Mouse (Mus musculus) yolk sac, embryonic 10.5 days (tissue): ENCODE results near the gene Zfp664.

ENCODE experiments used
- DNase-seq: peaks from one replicate; pipeline ENCODE4 v3.0.0-alpha.2; 2017; ENCODE audit warnings: low spot score

Gene Zfp664

DNA sequence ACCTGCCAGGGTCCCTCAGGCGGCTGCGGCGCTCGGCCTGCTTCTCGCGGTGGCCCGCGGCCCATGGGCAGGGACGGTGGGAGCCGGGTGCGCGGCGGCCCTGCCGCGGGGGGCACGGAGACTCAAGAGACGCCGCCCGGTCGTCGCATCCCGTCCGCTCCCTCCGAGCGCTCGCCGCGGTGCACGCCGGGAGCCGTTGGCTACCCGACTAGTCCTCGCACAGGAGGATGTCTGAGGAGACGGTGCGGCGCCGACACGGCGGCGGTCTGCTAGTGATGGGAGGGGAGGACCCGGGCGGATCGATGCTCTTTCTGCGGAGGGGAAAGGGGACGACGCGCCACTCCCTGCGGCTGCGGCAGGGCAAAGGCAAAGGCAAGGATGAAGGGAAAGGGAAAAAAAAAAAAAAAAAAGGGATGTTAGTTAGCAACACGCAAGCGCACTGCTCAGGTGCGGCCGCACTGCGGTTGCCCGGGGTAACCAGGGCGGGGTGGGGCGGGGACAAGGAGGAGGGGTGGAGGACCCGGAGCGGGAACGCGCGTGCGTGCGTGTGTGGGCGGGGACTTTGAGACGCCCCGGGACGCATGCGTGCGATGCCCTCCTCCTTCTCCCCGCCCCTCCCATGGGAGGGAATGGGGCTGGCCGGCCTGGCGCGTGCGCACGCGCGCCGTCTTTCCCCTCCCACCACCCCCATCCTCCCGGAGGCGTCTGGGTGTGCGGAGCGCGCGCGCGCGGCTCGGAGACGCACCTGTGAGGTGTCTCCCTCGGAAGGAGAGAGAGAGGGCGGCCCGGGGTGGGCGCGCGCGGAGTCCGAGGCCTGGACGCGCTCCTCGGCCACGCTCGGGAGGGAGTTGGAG lies at the start of gene Zfp664, which contains the start of gene Ccdc92:
TSS of gene Zfp664 (plus strand) at position 679 of the 854 bp plus-strand sequence.
TSS of gene Ccdc92 (minus strand) at position 412 of the 854 bp plus-strand sequence.
- peak; percentile 99 for DNase-seq

DNA sequence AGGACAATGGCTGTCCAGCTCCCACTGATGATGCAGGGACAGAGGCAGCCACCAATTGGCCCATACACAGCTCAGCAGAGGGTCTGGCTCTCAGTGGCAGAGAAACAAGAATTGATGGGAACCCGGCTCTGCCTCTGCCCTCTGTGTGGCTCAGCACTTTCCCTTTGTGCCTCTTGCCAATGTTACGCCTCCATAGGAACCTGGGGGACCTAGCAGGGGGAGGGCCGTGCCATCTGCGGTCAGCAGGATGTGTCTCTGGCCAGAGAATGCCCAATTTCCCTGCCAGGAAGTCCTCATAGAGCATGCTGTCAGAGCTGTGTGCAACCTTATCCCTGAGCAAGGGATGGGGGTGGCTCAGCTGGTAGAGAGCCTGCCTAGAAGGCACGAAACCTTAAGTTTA lies 47.7 kb upstream of the Zfp664 start:
- DNase-seq = no peak

DNA sequence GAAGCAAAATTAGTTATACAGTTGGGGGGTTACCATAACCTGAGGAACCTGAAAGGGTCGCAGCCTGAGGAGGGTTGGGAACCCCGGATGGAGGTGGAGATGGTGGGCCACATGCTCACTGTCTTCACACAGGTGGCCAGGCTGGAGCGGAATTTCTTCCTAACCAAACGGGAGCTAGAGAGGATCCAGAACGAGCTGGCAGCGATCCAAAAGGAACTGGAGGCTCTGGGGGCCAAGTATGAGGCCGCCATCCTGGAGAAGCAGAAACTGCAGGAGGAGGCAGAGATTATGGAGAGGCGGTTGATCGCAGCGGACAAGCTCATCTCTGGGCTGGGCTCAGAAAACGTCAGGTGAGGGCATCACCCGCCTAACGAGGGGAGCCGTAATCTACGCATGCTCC lies 45.4 kb upstream of the Zfp664 start:
- no peak for DNase-seq

DNA sequence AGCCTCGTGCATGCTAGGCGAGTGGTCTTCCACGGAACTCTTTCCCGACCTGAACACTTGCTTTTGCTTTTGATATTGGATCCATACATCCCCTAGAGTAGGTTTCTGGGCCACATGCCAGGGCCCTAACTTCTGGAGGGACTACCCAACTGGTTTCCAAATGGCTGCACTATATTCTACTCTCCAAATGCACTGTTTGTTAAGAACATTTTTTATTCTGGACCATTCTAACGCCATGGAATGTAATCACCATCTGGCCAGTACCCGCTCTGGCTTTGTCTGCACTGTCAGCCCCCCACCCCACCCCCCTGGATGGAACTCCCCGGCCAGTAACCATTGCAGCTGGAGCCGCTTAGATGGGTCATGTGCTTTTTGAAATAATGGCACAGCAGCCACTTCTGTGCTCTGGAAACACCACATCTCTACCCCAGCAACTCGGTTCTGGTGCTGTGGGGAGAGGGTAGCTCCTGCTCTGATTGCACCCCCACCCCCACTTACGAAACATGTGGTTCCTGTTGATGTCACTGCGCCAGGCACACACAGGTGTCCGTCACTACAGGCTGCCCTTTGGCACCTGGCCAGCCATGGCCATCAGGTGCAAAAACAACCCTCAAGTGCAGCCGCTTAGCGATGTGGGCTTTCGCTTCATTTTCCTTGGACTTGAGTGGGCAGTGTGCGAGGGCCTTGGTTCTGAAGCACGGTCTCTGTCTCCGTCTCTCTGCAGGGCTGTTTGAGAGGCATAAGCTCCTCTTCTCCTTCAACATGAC lies 40.2 kb upstream of the Zfp664 start:
- DNase-seq = no peak

DNA sequence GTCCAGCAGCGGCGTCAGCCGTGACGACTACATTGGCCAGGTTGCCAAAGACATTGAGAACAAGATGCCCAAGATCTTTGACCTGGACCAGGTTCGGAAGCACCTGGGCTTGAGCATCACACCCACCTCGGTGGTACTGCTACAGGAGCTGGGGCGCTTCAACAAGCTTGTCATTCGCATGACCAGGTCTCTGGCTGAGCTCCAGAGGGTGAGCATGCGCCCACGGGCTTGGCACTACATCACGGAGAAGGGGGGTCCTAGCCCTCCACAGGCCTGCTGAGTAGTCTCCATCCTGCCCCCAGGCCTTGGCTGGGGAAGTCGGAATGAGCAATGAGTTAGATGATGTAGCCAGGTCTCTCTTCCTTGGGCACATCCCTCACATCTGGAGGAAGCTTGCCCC lies 32.2 kb upstream of the Zfp664 start:
- no peak for DNase-seq

DNA sequence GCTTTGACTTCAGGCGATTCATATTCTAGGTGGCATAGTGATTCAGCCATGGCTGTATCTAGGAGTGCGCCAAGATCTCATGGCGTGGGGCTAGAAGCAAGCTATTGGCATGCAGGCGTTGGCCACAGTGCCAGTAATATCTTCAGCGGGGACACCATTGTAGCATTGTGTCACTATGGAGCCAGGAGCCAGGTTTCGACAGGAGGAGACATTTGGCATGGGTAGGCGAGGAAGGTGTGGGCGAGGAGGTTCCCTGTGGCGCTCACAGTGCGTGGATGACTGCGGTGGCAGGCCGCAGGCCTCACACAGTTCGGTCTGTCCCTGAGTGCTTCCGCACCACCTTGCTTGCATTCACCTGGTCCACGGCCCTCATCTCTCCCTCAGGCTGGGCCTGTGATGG lies 27.3 kb upstream of the Zfp664 start:
- DNase-seq = no peak

DNA sequence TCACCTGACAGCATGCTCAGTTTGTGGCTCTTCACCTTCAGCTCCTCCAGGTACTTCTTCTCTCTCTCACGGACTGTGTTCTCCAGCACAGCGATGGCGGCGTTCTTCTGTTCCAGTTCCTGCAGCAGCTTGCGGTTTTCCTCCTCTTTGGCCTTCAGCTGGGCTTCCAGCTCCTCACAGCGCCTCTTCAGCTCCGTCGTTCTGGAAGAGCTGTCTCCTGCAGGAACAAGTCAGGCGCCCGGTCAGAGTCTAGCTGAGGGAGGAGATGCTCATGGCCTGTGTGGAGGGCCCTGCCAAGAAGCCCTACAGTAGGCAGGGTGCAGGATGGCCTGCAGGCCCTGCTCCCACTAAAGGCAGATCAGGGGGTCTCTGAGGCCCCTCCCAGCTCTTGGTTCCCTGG lies 26.4 kb upstream of the Zfp664 start:
- no peak for DNase-seq

DNA sequence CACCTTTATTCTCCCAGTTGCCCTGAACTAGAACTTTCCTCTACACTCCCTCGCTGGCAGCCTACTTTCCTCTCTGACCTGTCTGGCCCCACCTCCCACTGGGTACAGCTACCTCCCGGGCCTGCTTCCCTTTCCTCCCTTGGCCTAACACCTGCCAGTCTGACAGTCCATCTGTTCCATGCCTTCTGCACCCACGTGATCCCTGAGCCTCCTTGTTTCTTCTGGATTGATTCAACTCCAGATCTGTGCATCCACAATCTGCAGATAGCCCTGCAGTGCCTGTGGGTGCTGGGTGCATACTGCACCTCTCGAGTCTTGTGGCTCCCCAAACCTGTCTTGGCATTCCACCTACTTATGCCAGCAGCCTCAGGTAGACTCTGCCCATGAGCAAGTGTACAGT lies 25.9 kb upstream of the Zfp664 start:
- DNase-seq = no peak

DNA sequence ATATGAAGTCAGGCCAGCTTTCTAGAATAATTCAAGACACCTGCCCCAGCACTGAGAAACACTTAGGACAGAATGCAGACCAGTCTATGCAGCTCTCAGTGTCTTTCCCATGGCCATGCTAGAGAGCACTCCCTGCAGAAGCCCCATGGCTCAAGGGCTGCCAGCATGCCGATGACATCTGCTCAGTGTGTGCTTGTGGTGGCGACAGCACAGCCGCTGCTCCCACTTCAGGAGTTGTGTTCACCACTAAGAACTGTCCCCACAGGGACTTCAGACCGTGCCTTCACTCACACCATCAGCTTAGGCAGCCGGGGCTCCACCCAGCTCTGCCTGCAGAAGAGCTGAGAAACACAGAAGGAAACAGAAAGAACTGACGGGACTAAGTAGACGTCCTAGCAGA lies 22.3 kb upstream of the Zfp664 start:
- DNase-seq = no peak

DNA sequence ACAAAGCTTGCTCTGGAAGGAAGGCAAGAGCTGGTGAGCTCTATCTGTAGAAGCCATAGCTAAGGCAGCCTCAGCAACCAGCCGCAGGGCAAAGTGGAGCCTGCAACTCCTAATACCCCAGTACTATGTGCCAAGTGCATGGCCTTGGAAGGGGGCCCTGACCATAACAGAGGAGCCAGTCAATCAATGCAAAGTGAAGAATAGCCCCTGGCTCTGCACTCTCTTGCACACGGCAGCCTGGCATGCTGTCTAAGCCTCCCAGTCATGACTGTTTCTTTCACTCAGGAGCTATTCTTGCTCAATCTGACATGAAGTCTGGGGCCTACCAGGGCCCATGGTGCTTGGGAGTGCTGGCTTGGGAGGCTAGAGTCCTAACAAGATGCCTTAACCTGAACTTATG lies 21.8 kb upstream of the Zfp664 start:
- DNase-seq = no peak

DNA sequence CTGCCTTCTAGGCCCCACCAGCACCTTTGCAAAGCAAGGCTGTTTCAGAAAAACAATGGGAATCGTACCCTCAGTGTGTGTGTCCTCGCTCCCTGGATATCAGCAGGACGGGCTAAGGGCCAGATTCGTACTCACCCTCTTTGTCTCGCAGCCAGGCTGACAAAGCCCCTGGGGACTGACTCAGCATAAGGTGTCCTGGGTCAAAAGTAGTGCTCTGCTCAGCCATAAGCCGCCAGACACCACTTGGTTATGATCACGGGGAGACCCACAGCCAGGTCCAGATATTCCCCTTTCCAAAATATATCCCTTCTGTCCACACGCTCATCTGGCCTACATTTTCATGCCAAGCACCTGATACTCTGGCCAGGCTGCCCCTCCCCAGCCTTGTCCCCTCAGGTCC lies 19.1 kb upstream of the Zfp664 start:
- no peak for DNase-seq

DNA sequence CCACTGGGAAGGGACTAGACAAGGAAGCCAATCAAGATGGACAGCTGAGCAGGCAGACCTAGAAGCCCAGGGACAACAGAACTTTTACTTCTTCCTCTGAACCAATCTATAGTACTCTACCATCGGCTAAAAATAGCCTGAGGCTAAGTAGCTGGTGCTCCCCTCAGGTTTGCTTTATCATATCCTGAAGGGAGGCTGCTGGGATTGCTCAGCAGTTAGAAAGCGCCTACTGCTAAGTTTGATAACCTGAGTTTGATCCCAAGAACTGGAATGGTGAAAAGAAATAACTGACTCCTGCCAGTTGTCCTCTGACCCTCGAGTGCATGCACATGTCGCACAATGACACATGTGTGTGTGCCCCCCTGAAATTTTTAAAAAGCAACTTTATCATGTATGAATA lies 17.6 kb upstream of the Zfp664 start:
- no peak for DNase-seq

DNA sequence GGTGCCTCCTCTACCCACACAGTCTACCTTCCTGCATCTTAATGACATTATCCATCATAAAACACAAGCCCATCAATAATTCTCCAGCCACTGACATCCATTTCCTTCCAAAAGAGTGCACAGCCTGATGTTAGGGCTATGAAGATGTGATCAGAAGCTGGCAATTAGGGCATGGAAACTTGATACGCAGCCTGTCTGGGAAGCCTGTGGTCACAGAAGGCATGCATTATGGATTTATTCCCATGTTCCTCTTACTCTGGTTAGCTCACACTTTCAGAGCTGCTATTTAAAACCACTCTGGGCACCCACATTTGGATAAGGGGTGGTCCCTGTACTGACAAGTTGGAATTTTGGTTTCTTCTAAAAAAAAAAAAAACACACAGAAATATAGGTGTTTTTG lies 15.5 kb upstream of the Zfp664 start:
- DNase-seq = no peak

DNA sequence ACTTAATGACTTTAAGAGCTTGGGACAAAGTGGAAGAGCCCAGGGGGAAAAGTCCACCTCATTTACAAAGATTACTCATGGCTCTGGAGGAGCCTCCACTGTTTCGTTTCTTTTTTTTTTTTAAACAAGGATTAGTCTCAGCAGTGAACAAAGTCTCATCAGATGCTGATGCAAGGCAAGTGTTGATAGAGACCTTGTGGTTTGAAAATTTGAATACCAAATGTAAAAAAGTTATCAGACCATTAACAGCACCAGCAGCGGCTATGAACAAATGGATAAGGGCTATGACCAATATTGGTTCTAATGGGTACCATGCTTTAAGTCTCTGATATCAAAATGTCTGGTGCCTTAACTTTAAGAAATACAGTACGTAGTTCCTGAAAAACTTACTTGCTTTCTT lies 13.5 kb upstream of the Zfp664 start:
- DNase-seq = no peak

DNA sequence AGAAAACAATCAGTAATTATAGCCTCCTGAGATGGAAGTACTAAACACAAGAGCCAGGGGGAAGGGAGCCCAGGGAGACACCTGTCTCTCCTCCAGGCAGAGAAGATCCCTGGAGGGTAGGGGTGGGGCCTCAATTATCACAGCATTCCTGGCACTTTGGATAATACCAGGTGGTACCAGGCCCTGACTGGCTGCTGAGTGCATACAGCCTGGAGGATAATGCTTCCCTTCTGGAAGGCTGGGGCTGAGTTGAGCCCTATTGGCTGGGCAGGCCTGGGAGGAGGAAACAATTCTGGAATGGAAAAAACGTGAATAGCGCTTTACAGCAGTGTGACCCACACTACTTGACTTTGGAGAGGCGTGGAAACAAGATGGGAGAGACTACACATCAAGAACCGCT lies 10.9 kb upstream of the Zfp664 start:
- no peak for DNase-seq

DNA sequence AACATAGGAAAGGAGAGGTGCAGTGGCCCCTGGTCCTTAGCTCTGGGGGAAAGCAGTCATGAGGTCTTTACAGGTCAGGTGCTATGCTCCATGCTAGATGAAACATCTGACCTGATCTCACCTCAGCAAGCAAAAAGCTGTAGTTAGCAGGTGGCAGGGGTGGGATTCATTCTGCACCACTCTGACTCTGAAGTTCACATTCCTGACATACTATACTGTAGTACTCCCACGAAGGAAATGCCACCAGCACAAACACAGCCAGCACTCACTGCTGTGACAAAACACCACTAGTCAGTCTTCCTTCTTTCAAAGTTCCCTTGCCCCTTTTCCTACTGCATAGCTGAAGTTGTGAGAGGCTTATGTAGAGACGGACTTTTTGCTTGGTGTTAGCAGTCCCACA lies 10.2 kb upstream of the Zfp664 start:
- DNase-seq = no peak

DNA sequence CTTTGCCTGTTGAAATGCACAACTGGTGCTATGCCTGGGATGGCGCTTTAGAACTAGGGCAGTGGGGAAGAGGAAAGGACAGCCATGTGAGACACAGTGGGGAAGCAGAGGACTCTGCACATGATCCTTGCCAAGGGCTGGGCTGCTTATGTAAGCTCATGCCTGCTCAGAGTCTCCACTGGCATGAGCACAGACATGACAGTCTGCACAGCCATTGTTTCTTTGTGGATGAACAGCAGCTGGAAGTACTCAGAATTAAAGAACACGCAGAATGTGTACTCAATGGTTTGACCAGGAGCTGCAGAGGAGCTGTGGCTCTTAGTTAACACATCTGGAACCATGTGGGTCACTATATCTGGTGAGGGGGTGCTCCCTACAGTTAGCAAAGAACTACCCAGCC lies 9.4 kb upstream of the Zfp664 start:
- no peak for DNase-seq

DNA sequence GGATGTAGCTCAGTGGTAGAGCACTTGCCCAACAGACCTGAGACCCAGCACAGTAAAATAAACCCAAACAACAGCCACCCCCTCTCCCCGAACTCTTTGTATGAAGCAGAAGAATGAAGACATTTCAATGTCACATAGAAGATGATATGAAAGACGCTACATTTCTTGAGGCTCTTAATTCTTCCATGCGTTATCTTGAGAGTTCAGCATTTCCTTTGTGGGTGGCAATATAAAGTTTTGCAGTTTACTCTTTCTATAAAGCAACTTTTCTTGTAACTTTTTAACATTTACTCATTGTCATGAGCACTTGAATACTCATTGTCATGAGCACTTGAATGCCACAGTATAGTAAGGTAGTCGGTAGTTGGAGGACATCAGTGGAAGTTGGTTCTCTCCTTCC lies 8.3 kb upstream of the Zfp664 start:
- DNase-seq = no peak

DNA sequence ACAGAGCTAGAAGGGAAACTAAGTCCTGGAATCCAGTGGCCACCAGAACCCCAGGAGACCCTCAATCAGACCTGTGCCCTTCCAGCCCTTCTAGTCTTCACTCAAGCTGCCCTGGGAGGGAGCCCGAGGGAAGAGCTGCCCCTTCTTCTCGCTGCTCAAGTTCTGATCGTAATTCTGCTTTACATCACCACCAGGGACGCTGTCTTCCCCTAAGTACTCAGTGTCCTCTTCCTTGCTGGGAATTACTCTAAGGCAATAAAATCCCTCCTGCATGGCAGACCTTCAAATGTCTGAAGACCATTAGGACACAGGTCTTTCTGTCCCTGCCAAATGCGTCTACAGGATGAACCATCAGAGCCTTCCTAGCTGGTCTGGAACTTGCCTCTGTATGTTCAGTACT lies 2.5 kb upstream of the Zfp664 start:
- peak; percentile 8 for DNase-seq

DNA sequence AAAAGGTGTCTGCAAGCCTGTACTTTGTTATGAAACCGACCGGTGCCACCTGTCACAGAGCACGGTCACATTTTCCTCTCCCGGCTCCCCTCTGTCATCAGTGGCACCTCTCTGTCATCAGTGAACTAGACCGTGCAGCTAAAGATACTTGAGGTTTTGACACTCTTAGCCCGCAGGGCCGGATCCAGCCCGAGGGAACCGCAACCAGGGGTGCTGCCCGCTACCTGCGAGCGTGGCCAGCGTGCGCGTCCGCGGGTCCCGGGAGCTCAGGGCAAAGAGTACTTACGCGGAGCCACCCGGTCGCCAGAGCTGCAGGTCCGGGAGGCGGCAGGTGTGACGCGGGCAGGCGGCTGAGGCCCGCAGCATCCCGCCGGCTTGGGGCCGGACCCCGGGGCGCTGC lies 1.0 kb upstream of the Zfp664 start:
- DNase-seq = no peak

DNA sequence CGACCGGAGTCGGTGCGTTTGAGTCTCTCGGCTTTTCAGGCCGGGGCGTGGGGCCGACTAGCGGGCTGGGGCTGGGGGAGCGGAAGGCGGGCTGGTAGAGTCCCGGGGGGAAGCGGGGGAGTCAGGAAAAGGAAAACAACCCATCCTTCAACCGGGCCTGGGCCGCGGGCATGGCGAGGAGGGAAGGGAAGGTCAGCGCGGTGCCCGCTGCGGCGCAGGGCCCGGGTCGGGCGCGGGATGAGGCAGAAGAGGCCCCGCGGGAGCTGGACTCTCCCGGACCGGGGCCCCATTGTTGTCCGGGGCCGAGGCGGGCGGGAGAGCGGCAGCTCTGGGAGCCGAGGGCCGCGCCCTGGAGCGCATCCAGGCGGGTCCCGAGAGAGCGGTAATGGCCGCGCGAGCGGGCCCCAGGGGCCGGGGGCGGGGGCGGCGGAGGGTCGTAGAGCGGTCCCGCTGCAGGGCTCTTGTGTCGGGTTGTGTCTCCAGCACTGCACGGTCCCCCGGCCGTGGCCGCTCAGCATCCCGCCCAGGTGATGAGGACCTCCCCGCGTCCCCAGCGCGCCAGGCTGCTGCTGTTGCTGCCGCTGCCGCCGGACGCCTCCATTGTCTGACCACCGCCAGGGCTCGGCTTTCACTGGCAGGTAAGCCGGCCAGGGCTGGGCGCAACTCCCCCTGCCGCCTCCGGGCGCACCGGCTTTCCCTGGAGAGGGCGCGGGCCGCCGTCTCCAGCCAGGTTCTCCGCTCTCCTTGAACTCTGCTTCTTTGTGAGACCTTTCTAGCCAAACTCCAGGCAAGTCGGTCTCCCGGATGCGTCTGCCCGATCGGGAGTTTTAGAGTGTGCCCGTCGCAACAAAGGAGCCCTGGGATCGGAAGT lies 615 bp downstream of the Zfp664 start:
- DNase-seq = no peak

DNA sequence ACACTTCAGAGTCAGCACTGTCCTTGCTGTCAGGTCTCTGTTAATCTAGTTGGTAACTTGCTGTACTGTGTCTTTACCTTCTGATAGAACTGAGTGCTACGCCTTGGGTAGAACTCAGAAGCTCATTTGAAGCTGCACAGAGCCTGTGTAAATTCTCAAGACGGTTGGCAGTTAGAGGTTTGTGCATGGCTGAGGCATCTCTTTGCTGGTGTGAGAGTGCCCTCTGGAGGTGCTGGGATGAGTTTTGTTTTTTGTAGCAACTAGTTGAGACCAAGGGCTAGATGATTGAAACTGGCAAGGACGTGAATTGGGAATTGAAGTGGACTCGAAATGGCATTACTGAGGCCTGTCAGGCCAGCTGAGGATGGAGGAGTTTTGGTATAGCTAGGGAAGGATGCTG lies 6.5 kb downstream of the Zfp664 start:
- DNase-seq = no peak

DNA sequence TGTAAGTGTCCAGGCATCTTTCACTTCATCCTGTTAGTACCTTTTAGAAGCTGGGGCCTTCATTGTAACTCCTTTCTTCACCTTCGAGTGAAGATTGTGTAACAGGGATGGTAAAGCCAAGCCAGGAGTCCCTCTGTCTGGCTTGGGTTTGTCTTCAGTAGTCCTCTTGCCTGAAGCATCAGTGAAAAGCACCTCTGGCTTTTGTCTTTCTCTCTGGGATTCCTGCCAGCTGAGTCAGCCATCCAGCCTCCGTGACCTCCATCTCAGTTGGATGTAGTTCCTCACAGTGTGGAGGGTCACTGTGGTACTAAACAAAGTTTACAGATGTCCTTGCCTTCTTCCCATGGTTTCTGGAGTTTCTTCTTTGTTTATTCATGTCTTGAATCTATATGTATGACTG lies 9.5 kb downstream of the Zfp664 start:
- DNase-seq = no peak
